Mouse (Mus musculus): ENCODE measurements around the gene Tsg101.

DNA sequence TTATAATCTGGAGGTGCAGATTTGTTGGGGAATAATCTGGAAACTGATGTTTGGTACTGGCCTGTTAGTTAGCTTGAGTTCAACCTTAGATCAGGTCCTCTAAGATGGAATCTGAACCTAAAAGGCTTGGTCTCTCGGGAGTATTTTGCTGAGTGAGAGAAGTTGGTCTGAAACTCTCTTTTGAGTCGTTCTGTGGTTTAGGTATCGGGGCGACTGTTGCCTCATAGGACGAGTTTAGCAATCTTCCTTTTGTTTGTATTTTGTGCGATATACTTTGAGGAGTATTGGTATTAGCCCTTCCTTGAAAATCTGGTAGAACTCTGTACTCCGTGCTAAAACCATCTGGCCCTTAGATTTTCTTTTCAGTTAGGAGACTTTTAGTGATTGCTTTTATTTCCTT, 44.3 kb upstream of the Tsg101 start:
- TF ChIP-seq POLR2A (IDR thresholded peaks at IDR 0.05; ENCODE audit: insufficient read depth, low read depth, low read length) (no peak), CTCF (IDR thresholded peaks at IDR 0.05; ENCODE audit: insufficient read depth, low read depth, low read length) (no peak)

Measured in olfactory bulb, adult 2 months (tissue).